Mouse (Mus musculus) thymus, postnatal 10 days (tissue): ENCODE data around the gene Nfkb1.

ENCODE experiments used
- DNase-seq, 2 experiments: peaks; one replicate each; pipeline ENCODE4 v3.0.0; 2021; ENCODE audit warnings: low spot score in 2 of 2

The Nfkb1 gene

GRCm38 (mm10) chr3:135630430-135631095 lies 60.8 kb downstream of the Nfkb1 start:
- DNase-seq = no peak

- no peak for DNase-seq
Measured at GRCm38 (mm10) chr3:135629830-135630355, 61.5 kb downstream of the Nfkb1 start.

DNA sequence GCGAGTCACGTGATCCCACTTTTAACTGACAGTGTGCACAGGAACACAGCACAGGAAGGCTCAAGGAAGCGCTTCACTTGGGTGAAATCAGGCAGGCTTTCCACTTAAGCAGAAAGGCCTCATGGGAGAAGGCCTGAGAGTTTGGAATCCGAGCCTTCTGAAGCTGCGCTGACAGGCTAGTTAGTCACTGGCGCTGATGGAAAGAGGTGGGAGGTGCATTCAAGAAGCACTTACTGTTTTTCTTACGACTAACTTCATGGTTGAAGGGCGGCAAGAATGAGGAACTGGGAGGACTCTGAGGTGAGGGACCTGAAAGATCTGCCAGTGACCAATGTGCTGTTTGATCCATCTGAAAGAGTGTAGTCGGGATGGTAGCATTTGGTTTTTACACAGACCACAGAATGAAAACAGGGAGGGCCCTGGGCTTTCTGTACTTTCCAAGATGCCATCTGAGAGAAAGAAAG lies 62.6 kb downstream of the Nfkb1 start:
- DNase-seq = no peak

GRCm38 (mm10) chr3:135628000-135628705 lies 63.2 kb downstream of the Nfkb1 start:
- DNase-seq = no peak

DNA sequence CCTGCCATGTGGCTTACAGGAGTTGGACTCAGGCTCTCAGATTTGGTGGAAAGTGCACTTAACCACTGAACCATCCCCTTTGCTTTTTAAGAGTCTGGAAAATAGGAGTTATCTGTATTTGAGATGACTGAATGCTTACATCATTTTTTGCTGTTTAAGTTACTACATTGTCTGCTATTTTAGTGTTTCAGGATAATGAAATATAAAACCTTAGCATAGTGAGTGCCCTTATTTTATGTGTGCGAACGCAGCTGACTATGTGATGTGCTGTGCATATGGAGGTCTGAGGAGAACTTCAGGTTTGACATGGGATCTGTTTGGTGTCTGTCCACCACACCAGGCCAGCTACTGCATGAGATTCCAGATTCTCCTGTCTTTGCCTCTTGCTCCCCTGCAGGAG lies 66.1 kb downstream of the Nfkb1 start:
- DNase-seq = no peak

- DNase-seq = no peak
Measured at GRCm38 (mm10) chr3:135616730-135617129, 74.6 kb downstream of the Nfkb1 start.

DNA sequence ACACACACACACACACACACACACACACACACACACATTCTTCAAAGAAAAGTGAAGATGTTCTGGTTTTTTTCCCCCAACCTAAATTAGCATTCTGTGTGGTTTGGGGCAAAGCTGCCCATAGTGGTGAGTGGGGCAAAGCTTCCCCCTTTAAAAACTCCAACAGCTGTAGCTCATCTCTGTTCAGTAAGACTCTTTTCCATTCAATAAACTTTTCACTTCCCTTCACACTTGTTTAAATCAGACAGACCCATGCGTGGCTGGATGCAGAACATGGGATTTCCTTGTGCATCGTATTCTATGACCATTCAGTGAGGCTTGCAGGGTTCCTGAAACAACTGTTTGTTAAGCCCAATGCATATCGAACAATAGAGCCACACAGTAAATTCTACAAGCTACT lies 77.0 kb downstream of the Nfkb1 start:
- DNase-seq = no peak

DNA sequence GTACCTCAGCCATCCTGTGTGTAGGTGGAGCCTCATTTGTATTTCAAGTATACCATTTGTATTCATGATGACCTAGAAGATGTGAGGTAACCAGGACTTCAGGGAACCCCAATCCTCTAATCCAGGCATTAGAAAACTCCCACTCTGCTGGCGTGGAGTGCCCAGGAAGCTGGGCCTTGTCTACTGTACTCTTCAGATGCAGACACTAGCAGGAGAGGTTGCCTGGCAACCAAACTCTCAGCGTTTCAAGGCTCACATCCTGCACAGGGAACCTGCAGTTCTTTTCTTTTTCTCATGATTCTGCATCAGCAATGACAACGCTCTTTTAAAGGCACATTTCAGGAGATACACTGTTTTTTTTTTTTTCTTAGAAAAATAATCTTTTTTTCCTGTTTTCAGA lies 81.1 kb downstream of the Nfkb1 start:
- DNase-seq = no peak

- DNase-seq = peak in 1 of 2 experiments; percentile 36
Measured at GRCm38 (mm10) chr3:135607660-135608473, 83.5 kb downstream of the Nfkb1 start.

DNA sequence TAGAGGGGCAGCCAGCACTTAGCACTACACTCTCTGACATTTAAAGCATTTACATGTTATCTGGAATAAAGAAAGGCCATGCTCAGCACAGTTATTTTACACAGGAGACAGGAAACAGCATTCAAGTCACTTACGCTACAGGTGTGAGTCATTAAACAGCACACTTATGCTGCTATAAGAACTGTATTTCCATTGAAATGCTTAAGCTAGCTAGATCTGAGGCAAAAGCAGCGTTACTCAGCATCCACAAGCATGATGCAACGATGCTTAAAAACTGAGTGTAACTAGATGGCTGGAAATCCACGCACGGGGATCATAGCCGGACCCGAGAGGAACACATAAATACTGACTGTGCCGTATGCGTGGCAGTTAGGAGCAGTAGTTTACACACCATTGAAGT lies 84.3 kb downstream of the Nfkb1 start:
- no peak for DNase-seq

DNA sequence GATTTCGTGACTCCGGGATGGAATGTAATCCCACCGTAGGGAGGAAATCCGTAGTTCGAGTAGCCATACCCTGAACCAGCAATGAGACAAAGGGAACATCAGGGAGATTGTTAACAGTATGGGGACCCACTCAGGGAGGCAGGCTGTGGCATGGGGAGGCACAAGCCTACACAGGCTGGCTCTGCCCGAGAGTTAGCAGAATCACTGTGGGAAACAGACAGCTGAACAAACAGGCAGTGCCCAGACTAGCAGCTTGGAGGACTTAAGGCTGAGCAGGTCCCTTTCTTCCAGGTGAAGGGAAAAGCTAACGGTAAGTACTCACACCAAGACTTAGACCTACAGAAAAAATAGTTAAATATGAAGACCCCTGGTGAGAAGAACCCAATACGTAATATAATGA lies 84.8 kb downstream of the Nfkb1 start:
- no peak for DNase-seq

- no peak for DNase-seq
Measured at GRCm38 (mm10) chr3:135605474-135605873, 85.9 kb downstream of the Nfkb1 start.

DNA sequence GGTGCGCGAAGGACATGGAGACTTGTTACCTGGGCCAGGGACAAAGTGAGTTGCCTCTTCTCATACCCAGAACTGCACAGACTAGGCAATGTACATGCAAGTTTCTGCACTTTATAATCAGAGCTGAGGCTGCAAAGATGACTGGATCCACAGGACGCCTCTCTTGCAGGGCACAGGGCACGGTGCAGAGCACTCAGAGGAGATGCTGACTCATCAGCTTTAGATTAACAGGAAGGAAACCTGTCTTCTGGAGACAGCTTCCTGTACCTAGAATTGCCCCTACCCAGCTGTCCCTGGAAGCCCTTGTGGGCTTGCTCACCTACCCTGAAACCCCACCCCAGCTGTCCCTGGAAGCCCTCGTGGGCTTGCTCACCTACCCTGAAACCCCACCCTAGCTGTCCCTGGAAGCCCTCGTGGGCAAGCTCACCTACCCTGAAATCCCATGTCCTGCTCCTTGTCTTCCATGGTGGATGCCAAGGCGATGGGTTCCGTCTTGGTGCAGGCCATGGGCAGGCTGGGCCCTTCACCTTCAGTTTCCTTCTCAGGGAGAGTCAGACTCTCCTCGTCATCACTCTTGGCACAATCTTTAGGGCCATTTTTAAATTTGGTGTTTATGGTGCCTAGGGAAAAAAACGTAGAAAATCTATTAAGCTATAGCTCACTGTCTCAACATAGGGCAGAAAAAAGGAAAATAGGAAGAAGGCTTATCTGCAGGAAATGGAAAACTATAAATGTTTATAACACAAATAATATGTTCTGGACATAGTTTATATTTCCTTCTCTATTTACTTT lies 86.5 kb downstream of the Nfkb1 start:
- peak; percentile 31 to 34 for DNase-seq

GRCm38 (mm10) chr3:135602731-135603130 lies 88.6 kb downstream of the Nfkb1 start:
- DNase-seq = no peak

- DNase-seq = no peak
Measured at GRCm38 (mm10) chr3:135598355-135598754, 93.0 kb downstream of the Nfkb1 start.

DNA sequence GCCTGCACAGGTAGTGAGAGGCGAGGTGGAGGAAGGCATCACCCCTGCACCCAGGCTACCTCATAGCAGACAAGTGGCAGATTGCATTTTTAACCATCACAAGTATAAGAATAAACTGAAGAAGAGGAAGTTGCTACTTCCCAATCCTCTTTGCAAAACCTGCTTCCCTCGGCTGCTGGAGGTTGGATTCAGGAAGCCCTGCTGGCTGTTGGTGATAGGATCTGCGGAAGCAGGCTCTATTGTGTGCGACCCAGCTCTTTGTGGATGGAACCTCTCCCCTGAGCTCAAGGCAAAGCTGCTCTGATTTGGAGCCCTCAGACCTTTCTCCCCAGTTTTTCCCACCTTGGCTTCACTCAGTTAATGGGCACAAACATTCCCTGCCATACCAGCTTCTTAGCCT lies 94.3 kb downstream of the Nfkb1 start:
- no peak for DNase-seq

DNA sequence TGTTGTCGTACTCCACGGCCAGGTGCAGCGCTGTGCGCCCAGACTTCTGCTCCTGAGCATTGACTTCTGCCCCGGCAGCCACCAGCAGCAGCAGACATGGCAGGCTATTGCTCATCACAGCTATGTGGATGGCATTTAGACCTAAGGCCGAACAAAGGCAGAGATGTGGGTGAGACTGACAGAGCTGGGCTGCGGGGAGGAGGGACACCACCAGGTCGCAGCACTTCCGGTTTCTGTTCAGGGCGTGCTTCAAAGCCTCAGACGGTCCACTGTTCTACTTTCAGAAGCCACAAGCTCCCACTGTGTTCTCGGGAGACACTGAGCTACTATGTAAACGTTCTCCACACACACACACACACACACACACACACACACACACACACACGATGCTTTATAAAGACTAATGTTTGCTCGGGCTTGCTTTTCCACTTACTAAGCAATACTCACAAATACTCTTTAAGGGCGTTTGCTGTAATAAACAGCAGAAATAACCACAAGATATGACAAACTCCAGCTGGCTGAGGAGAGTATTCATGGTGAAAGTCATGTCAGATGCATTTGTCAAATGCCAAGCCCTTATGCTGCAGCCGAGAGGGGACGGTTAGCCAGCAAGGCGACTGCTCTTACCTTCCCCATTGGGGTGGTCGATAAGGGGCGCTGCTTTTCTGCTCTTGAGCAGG lies 97.0 kb downstream of the Nfkb1 start:
- DNase-seq = peak in 1 of 2 experiments; percentile 49

DNA sequence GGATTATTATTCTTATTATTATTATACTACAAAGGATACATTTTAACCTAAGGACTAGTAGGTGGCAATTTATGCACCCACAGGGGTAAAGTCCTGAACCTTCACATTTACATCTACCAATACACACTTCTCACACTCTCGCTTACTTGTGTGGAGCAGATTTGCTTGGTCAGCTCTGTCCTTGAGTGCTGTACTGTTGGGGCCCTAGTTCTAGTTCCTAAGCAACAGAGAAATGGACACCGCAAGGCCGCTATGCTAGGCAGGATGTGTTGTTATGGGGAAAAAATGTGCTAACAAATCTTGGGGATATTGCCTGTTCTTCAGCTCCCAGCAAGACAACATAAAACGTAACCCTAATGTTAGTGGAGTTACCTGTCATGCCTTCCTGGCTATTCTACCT lies 99.3 kb downstream of the Nfkb1 start:
- DNase-seq = no peak

- DNase-seq = no peak
Measured at GRCm38 (mm10) chr3:135591376-135591775, 100.0 kb downstream of the Nfkb1 start.

- DNase-seq = no peak
Measured at GRCm38 (mm10) chr3:135590471-135590870, 100.9 kb downstream of the Nfkb1 start.

GRCm38 (mm10) chr3:135586471-135586880 lies 104.9 kb downstream of the Nfkb1 start:
- no peak for DNase-seq
